Mouse (Mus musculus) lung, embryonic 14.5 days (tissue): ENCODE results near the gene Lime1. TPM values are rescaled to one million over a fixed set of nuclear protein-coding genes. Genes with fewer than 3 reads are reported as not detected.

Experiments used
- ATAC-seq: fragments of 200-750 bp; cut with Nextera tagmentation; 2 replicates; pipeline ENCODE4 v1.8.0; 2017; ENCODE audit warnings: mild to moderate bottlenecking, moderate TSS enrichment, moderate library complexity; ENCODE audit not compliant: insufficient read depth
- DNase-seq: peaks from one replicate; pipeline ENCODE4 v3.0.0-alpha.2; 2015
- H3K27ac ChIP-seq: fragments of 300-500 bp; sonication (generic); 2 replicates; pipeline ENCODE4 v1.5.1; 2014; ENCODE audit warnings: low read depth, mild to moderate bottlenecking, moderate library complexity
- H3K27me3 ChIP-seq: fragments of 300-500 bp; sonication (generic); 2 replicates; pipeline ENCODE4 v1.6.1; 2014; ENCODE audit warnings: low read length, control low read depth; ENCODE audit not compliant: insufficient read depth
- H3K36me3 ChIP-seq: fragments of 300-500 bp; sonication (generic); 2 replicates; pipeline ENCODE4 v1.6.1; 2014; ENCODE audit warnings: control low read depth; ENCODE audit not compliant: insufficient read depth
- H3K4me1 ChIP-seq: fragments of 300-500 bp; sonication (generic); 2 replicates; pipeline ENCODE4 v1.6.1; 2014; ENCODE audit warnings: antibody characterized with exemption, control low read depth; ENCODE audit not compliant: insufficient read depth
- H3K4me2 ChIP-seq: fragments of 300-500 bp; sonication (generic); 2 replicates; pipeline ENCODE4 v1.6.1; 2014; ENCODE audit warnings: mild to moderate bottlenecking
- H3K4me3 ChIP-seq: fragments of 300-500 bp; sonication (generic); 2 replicates; pipeline ENCODE4 v1.5.1; 2014; ENCODE audit warnings: low read depth, low read length
- H3K9ac ChIP-seq: fragments of 300-500 bp; sonication (generic); 2 replicates; pipeline ENCODE4 v1.6.1; 2014
- H3K9me3 ChIP-seq: fragments of 300-500 bp; sonication (generic); 2 replicates; pipeline ENCODE4 v1.6.1; 2016; ENCODE audit warnings: low read depth, low read length, control low read depth
- CTCF ChIP-seq: IDR thresholded peaks from 2 replicates; pipeline ENCODE4 v1.5.1; 2016; ENCODE audit warnings: antibody characterized with exemption, low read depth
- WGBS: fragments of 180-500 bp; shearing (Covaris S2); extraction: QIAGEN DNeasy Blood & Tissue Kit; methylation state at CpG from one replicate; pipeline ENCODE4 v1.1.7; 2014; 5-methylcytosine and 5-hydroxymethylcytosine counted together
- polyA plus RNA-seq: library from polyadenylated mRNA; unstranded; fragments of >200 nt; fragmentation: Nextera tagmentation; extraction: Ambion mirVana; gene quantifications from 2 replicates; pipeline ENCODE4 v1.2.1, GENCODE M21; 2014

Gene Lime1
- polyA plus RNA-seq, 1 experiment from 2014 or later, result 26.6 TPM

DNA sequence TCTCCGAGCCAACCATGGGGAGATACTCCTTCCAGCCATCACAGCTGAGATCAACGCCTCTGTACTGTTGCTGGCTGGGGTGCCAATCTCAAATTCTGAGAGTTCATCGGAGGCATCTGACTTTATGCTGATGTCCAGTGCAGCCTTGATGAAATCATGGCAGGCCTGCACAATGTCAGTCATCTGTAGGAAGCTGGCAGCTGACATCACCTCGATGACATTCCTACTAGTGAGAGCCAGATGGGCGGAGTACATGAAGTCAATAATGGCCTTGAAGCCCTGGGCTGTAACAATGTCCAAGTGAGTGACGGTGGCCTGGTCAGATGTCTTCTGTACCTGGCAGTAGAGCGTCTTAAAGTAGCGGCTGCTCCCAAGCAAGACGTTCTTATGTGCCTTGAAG, 44.0 kb downstream of the Lime1 start:
- peaks cover 16% of the 10 kb centered on the region for H3K36me3 ChIP-seq
- DNase-seq (no peak), ATAC-seq (no peak)
- no peak overlapping the region for H3K4me2 ChIP-seq
- 91% methylated on average over 9 of the region's 9 CpGs for WGBS
- H3K27ac ChIP-seq, result no peak overlapping the region
- no peak overlapping the region for H3K9ac ChIP-seq
- no peaks in the 10 kb centered on the region for H3K27me3 ChIP-seq
- H3K4me1 ChIP-seq, result no peaks in the 10 kb centered on the region
- H3K4me3 ChIP-seq, result no peak overlapping the region
- TF ChIP-seq CTCF, result no peak
- no peaks in the 10 kb centered on the region for H3K9me3 ChIP-seq

Other genes with a start within 250 kb of the Lime1 start
- gene Kcnq2, start 244.8 kb upstream of the Lime1 start, polyA plus RNA-seq, result 0.05 TPM in 2 replicates
- 0.35 TPM in 1 of 2 replicates, not detected in the other for gene Eef1a2, start 223.1 kb upstream of the Lime1 start, polyA plus RNA-seq
- gene Ppdpf, start 192.8 kb upstream of the Lime1 start, polyA plus RNA-seq, result 333 and 364 TPM in 2 replicates
- gene Ptk6, start 177.3 kb upstream of the Lime1 start, polyA plus RNA-seq, result 0.12 TPM in 1 of 2 replicates, not detected in the other
- 0.16 and 0.22 TPM in 2 replicates for gene Srms, start 166.9 kb upstream of the Lime1 start, polyA plus RNA-seq
- gene Fndc11, start 160.1 kb upstream of the Lime1 start, polyA plus RNA-seq, result 0.21 and 0.27 TPM in 2 replicates
- gene Helz2, start 138.1 kb upstream of the Lime1 start, polyA plus RNA-seq, result 2.5 and 3.0 TPM in 2 replicates
- gene Gmeb2, start 92.0 kb upstream of the Lime1 start, polyA plus RNA-seq, result 18.0 and 21.2 TPM in 2 replicates
- gene Stmn3, start 65.6 kb upstream of the Lime1 start, polyA plus RNA-seq, result 1.6 and 2.5 TPM in 2 replicates
- gene Rtel1, start 60.3 kb upstream of the Lime1 start, polyA plus RNA-seq, result 67.0 and 70.3 TPM in 2 replicates
- gene Zgpat, start 15.2 kb upstream of the Lime1 start, polyA plus RNA-seq, result 35.7 and 41.1 TPM in 2 replicates
- gene Arfrp1, start 14.7 kb upstream of the Lime1 start, polyA plus RNA-seq, result 54.1 and 54.2 TPM in 2 replicates
- 14.6 and 15.6 TPM in 2 replicates for gene Zbtb46, start 79.3 kb downstream of the Lime1 start, polyA plus RNA-seq
- gene Abhd16b, start 113.1 kb downstream of the Lime1 start, polyA plus RNA-seq, result 0.13 and 0.24 TPM in 2 replicates
- 160 and 165 TPM in 2 replicates for gene Tpd52l2, start 117.1 kb downstream of the Lime1 start, polyA plus RNA-seq
- 79.4 and 81.3 TPM in 2 replicates for gene Dnajc5, start 140.4 kb downstream of the Lime1 start, polyA plus RNA-seq
- 36.9 and 38.3 TPM in 2 replicates for gene Uckl1, start 204.8 kb downstream of the Lime1 start, polyA plus RNA-seq
- 58.8 and 59.6 TPM in 2 replicates for gene Prpf6, start 211.8 kb downstream of the Lime1 start, polyA plus RNA-seq
- 52.5 and 58.6 TPM in 2 replicates for gene Zfp512b, start 212.7 kb downstream of the Lime1 start, polyA plus RNA-seq
- 23.2 and 27.8 TPM in 2 replicates for gene Samd10, start 219.1 kb downstream of the Lime1 start, polyA plus RNA-seq